ENCODE assay signal across 7 mouse cellular contexts in genomic region chr10:5203837-5204236, GRCm38 (mm10).
DNase-seq lines count a peak whose midpoint lies in the region; ATAC-seq and TF ChIP-seq lines count a peak whose summit lies in the region.

No protein-coding gene starts in this region.

- DNase-seq in MN1 (ENCODE audit: low spot score): peak; percentile 55
- peak; percentile 55 to 61 for DNase-seq in cerebellum, postnatal 14 days
- peak; percentile 89 for DNase-seq in layer of hippocampus, adult 9-11 months
- DNase-seq in yolk sac, embryonic 10.5 days (ENCODE audit: low spot score): no peak
- DNase-seq in B cell, adult 2 months: no peak

- ATAC-seq in heart, embryonic 12.5 days (ENCODE audit: insufficient number of reproducible peaks, low FRiP score): no peak

- peaks cover 14% of the 10 kb centered on the region for H3K4me1 ChIP-seq in olfactory bulb, adult 2 months (ENCODE audit: control insufficient read depth, insufficient read depth, low read length)
- H3K4me1 ChIP-seq in heart, embryonic 12.5 days (replicated peaks): peaks cover 9% of the 10 kb centered on the region

- 27% methylated on average over 10 of the region's 10 CpGs for WGBS in olfactory bulb, adult 2 months
- 73% methylated on average over 10 of the region's 10 CpGs for WGBS in heart, embryonic 12.5 days

- TF ChIP-seq POLR2A in olfactory bulb, adult 2 months (IDR thresholded peaks at IDR 0.05; ENCODE audit: insufficient read depth, low read depth, low read length): no peak

- peaks cover 34% of the 10 kb centered on the region; the same call in 1 of the 2 replicates for H3K36me3 ChIP-seq in heart, embryonic 12.5 days

- H3K9me3 ChIP-seq in heart, embryonic 12.5 days (replicated peaks): no peaks in the 10 kb centered on the region

- H3K9ac ChIP-seq in heart, embryonic 12.5 days: no peak overlapping the region

- H3K27me3 ChIP-seq in heart, embryonic 12.5 days (replicated peaks): no peaks in the 10 kb centered on the region

- H3K4me2 ChIP-seq in heart, embryonic 12.5 days: no peak overlapping the region

- H3K27ac ChIP-seq in olfactory bulb, adult 2 months (ENCODE audit: insufficient read depth, low read depth, low read length): peak overlapping the region; percentile 95
- H3K27ac ChIP-seq in heart, embryonic 12.5 days (ENCODE audit: poor library complexity, severe bottlenecking): no peak overlapping the region

- H3K4me3 ChIP-seq in olfactory bulb, adult 2 months (ENCODE audit: insufficient read depth, low read depth, low read length): no peak overlapping the region
- no peak overlapping the region for H3K4me3 ChIP-seq in heart, embryonic 12.5 days

- TF ChIP-seq CTCF in olfactory bulb, adult 2 months (IDR thresholded peaks at IDR 0.05; ENCODE audit: insufficient read depth, low read depth, low read length): no peak

Comparison
In these comparisons a context has a peak if more than half of its experiments do, and no peak if none do; other contexts are left out.
1. DNase-seq: peak in MN1 (single experiment), cerebellum, postnatal 14 days (2 of 2) and layer of hippocampus, adult 9-11 months (single experiment); none in yolk sac, embryonic 10.5 days (single experiment) and B cell, adult 2 months (0 of 2).